Mouse (Mus musculus) monocyte, adult 2 months (primary cell): ENCODE measurements around the gene Cfap161.

Experiments used
- DNase-seq, 2 experiments: peaks; one replicate each; pipeline ENCODE4 v3.0.0; 2022; ENCODE audit warnings: low spot score in 2 of 2, low read depth in 1 of 2

Cfap161 gene

DNA sequence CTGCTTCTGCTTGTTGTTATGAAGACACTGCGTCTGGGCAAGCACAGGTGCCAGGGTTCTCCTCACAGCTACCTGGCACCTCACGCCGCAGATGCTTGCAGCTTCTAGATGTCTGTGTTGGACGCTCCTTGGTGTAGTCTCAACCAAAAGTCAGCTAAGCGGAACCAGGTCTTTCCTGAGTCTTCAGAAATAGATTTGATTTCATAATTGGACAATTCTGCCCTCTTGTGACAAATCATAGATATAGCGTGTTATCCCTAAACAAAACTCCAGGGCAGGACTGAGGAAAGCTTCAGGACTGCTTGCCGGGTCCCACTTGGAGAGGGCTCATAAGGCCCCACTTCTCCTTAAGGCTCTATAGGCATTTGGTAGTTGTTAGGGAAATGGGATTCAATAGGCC is 7.8 kb upstream of the Cfap161 start:
- DNase-seq: no peak

DNA sequence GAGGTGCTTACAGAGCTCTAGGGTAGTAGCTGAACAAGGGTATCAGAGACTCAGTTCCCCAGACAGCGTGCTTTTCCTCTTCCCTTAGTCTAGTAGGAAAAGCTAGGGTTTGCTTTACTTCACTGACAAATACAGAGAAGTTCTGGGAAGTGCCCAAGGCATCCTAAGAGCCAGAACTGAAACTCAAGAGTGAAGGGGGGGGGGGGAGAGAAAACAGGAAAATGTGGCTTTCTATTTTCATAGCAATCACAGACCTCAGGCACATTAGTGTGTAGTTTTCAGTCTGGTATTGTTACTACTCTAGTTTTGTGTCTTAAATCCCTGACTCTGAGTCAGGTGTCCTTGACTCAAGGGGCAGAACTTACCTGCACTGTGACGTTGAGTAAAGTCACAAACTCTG is 7.3 kb upstream of the Cfap161 start:
- no peak for DNase-seq

- no peak for DNase-seq
These were observed 6.8 kb upstream of the Cfap161 start for GRCm38 (mm10) chr7:83801483-83801875.

- no peak for DNase-seq
These were observed 6.1 kb upstream of the Cfap161 start for GRCm38 (mm10) chr7:83800561-83801482.

GRCm38 (mm10) chr7:83800071-83800470 is 5.4 kb upstream of the Cfap161 start:
- DNase-seq: no peak

DNA sequence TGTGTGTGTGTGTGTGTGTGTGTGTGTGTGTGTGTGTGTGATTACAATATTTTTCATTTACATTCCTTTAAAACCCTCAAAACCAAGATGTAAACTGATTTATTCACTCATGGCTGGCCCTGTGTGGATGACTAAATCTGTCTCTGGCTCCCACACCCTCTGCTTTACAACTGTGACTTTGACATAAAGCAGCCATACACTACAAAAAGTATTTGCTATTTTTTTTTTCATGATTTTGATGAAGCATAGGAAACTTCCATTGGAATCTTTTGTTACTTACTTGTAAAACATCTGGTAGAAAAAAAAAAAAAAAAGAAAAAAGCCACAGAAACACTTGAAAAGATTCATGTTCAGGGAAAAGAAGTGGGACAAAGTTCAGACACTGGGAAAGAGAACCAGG is 3.3 kb upstream of the Cfap161 start:
- no peak for DNase-seq

- DNase-seq: no peak
These were observed 1.5 kb upstream of the Cfap161 start for GRCm38 (mm10) chr7:83796177-83796576.

- DNase-seq: no peak
These were observed 535 bp downstream of the Cfap161 start for GRCm38 (mm10) chr7:83794006-83794683.

GRCm38 (mm10) chr7:83780881-83781280 is 13.8 kb downstream of the Cfap161 start:
- DNase-seq: no peak

GRCm38 (mm10) chr7:83780026-83780425 is 14.7 kb downstream of the Cfap161 start:
- DNase-seq: no peak

DNA sequence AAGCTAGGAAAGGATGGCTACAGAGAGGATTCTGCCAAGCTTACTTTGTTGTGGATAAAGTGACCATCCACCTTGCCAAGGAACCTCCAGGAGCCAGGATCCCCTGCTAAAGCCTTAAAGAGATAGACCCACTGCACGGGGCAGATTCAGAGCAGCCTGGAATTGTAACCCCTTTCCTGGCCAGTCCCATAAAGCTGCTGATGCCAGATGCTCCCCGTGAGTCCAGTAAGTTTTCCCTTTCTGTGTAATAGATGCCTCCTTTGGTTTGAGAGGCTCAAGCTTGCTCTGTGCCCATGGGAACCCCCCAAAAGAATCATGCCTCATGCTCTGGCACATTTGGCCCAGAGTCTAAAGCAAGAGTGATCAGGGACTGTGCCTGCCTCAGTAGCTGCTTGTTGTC is 15.7 kb downstream of the Cfap161 start:
- DNase-seq: no peak

DNA sequence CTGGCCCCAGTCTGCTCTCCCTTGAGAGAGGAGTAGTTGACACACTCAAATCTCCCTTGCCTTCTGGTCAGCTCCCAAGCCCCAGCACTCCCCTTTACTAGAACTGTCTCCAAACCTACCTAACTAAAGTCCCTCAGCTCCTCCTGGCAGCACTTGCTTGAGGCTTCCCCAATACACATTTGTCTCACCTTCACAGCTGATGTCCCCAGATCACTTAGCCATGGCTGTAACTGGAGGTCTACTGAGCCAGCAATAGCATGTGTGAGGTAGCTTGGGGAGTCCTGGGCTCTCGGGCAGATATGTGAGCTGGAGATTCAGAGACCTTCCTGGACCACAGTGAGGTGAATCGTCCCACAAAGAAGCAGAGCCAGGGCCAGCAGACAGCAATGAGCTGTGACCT is 16.2 kb downstream of the Cfap161 start:
- no peak for DNase-seq

DNA sequence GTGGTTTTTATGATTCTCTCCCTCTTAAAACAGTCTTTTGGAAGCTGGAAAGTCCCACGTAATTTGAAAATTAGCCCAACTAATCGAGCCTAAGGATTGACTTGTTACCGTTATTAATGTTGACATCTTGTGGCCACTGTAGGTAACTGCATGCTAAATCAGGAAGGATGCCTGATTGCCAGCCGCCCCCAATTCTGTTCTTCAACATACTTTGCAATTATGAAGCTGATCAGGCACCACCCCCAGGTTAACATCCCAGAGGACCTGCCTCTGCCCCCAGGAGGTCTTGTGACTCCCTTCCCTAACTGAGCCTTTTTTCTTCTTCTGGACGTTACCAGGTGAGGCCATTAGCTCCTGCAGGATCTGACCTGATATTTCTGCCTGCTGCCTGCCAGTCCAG is 20.0 kb downstream of the Cfap161 start:
- no peak for DNase-seq

GRCm38 (mm10) chr7:83763674-83764073 is 31.0 kb downstream of the Cfap161 start:
- DNase-seq: no peak

GRCm38 (mm10) chr7:83762336-83762735 is 32.3 kb downstream of the Cfap161 start:
- DNase-seq: no peak

DNA sequence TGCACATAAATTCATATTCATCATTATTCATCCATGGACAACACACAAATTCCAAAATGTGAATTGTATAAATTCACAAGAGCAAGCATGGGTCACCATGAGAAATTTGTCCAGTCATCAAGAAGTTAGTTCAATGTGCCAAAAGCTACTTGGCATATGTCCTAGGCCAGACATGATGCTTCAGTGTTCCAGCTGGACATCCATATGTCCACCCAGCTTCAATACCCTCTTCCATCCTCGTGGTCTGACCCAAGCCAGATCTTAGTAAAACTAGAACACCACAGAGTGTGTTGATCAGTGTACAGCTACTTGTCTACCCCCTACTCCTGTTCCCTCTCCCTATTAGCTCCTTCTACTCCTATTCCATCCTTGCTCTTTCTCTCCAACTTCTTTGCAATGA is 43.6 kb downstream of the Cfap161 start:
- no peak for DNase-seq

DNA sequence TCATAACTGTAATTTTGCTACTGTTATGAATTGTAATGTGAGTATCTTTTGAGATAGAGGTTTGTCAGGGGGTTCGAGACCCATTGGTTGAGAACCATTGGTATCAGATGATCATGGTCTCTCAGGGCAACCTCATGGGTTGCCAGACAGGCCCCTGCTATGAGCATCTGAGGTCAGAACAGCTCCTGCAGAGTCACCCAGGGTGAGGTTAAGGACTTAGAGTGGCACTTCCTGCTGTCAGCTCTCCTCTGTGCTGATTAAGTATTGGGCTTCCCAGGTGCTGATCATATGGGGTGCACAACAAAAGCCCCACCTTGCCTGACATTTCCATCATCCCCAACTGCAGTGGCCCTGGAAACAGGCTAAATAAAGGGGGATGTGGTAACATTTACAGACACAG is 46.3 kb downstream of the Cfap161 start:
- DNase-seq: no peak

GRCm38 (mm10) chr7:83746107-83746687 is 48.5 kb downstream of the Cfap161 start:
- no peak for DNase-seq

DNA sequence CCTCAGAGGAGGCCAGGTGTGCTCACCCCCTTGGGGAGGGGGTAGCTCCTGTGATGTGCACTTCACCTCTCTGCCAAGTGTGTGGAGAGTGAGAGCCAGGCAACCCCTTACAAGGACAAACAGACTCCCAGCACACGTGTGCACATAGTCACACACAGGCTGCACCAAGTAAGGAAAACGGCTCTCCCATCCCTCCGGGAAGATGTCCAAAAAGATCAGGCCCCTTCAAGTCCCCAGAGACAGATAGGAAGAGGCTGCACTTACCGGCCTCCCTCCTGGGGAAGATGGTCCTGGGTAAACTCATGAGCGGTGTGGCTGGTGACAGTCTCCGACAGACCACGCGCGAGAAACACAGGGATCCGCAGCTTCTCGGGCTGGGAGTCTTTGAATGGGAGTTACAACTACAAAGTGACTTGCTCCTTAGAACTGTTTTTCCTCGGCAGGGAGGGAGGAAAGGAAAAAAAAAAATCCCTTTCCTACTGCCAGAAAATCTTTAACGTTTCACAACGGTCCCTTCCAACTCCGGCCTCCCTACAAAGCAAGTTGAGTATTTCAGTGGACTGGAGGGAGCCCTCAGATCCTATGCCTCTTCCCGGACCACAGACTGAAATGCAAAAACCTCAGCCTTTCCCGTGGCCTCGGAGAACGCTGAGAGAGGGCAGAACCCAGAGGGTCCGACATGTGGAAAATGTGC is 49.1 kb downstream of the Cfap161 start, which contains the start of gene Il16:
Gene Il16, minus strand, starts transcription at position 314 of the 694 bp plus-strand sequence.
- no peak for DNase-seq

DNA sequence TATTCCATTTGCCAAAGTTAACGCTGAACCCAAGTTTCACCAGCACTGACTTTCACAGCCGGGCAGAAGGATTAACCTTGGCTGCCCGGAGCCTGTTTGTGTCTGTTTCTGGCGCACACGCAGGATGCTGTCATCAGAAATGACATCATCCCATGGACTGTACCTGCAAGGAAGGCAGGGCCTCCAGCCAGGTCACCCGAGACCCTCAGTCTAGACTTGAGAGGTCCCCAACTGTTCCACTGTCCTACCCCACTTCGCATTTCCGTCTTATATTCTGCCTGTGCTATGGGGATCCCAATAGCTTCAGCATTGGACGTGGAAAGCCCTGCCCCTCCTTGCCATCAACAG is 49.6 kb downstream of the Cfap161 start:
- DNase-seq: no peak

- no peak for DNase-seq
These were observed 50.4 kb downstream of the Cfap161 start for GRCm38 (mm10) chr7:83744250-83744649.

GRCm38 (mm10) chr7:83742690-83743089 is 52.0 kb downstream of the Cfap161 start:
- DNase-seq: no peak
